Mouse (Mus musculus) adrenal gland, adult 18-20 months (tissue): ENCODE data around the gene Cyp2w1. TPM values are rescaled to one million over a fixed set of nuclear protein-coding genes. Genes with fewer than 3 reads are reported as not detected.

Experiments
- DNase-seq, 2 experiments: peaks; one replicate each; pipeline ENCODE4 v3.0.0; 2021 to 2022; ENCODE audit warnings: low spot score in 2 of 2
- long read RNA-seq, 2 experiments: library from polyadenylated mRNA; stranded (forward); transcript quantifications; one replicate each; pipeline ENCODE4 v2.0.0; 2021
- total RNA-seq, 2 experiments: library from RNA; stranded (reverse); gene quantifications; 1 replicate in 1 of 2; 2 replicates in 1 of 2; pipeline ENCODE4 v1.2.3; 2021

Cyp2w1 gene
- not detected for total RNA-seq
- long read RNA-seq, experiment 1 = 0 reads
- long read RNA-seq, experiment 2 = 0 reads

- DNase-seq = no peak
These were observed at the start of gene Cyp2w1 for GRCm38 (mm10) chr5:139352317-139352716. TSS of gene Cyp2w1 (plus strand) at chr5:139352617.

GRCm38 (mm10) chr5:139303646-139304061 lies 48.8 kb upstream of the Cyp2w1 start:
- DNase-seq = no peak

- no peak for DNase-seq
These were observed 42.5 kb upstream of the Cyp2w1 start for GRCm38 (mm10) chr5:139309946-139310345.

GRCm38 (mm10) chr5:139310477-139310876 lies 41.9 kb upstream of the Cyp2w1 start:
- DNase-seq = no peak

GRCm38 (mm10) chr5:139311822-139312221 lies 40.6 kb upstream of the Cyp2w1 start:
- peak in 1 of 2 experiments; percentile 28 for DNase-seq

GRCm38 (mm10) chr5:139313536-139313935 lies 38.9 kb upstream of the Cyp2w1 start:
- DNase-seq = no peak

- no peak for DNase-seq
These were observed 37.3 kb upstream of the Cyp2w1 start for GRCm38 (mm10) chr5:139314941-139315642.

GRCm38 (mm10) chr5:139316982-139317675 lies 35.3 kb upstream of the Cyp2w1 start:
- DNase-seq = no peak

GRCm38 (mm10) chr5:139317751-139318504 lies 34.5 kb upstream of the Cyp2w1 start:
- DNase-seq = no peak

GRCm38 (mm10) chr5:139320424-139320823 lies 32.0 kb upstream of the Cyp2w1 start:
- DNase-seq = no peak

- DNase-seq = no peak
These were observed 31.1 kb upstream of the Cyp2w1 start for GRCm38 (mm10) chr5:139321331-139321730.

- DNase-seq = no peak
These were observed 29.0 kb upstream of the Cyp2w1 start for GRCm38 (mm10) chr5:139323260-139323924.

- DNase-seq = no peak
These were observed 28.3 kb upstream of the Cyp2w1 start for GRCm38 (mm10) chr5:139324045-139324491.

GRCm38 (mm10) chr5:139324691-139325394 lies 27.6 kb upstream of the Cyp2w1 start:
- DNase-seq = peak in 1 of 2 experiments; percentile 38

- peak; percentile 60 to 73 for DNase-seq
These were observed 26.9 kb upstream of the Cyp2w1 start, which contains the start of gene Adap1 for GRCm38 (mm10) chr5:139325395-139325966. TSS of gene Adap1 (minus strand) at chr5:139325622.

GRCm38 (mm10) chr5:139326111-139326696 lies 26.2 kb upstream of the Cyp2w1 start:
- no peak for DNase-seq

GRCm38 (mm10) chr5:139326986-139327633 lies 25.3 kb upstream of the Cyp2w1 start:
- no peak for DNase-seq

- no peak for DNase-seq
These were observed 24.8 kb upstream of the Cyp2w1 start for GRCm38 (mm10) chr5:139327634-139328020.

GRCm38 (mm10) chr5:139330766-139331165 lies 21.7 kb upstream of the Cyp2w1 start:
- DNase-seq = no peak
